Mouse (Mus musculus) gastrocnemius, adult 8-10 months (tissue): ENCODE measurements at regions not wholly inside any gene's neighbourhood (a gene's known extent, or its start where the extent isn't known, plus 50 kb on each side); places are given as distances from the start of the nearest gene placed in this dataset.

ENCODE experiments used
- DNase-seq, 2 experiments: peaks; one replicate each; pipeline ENCODE4 v3.0.0; 2022; ENCODE audit warnings: low spot score in 2 of 2

GRCm38 (mm10) chr2:74463407-74463806, 115.8 kb downstream of the Lnpk start:
- no peak for DNase-seq

- DNase-seq = peak in 1 of 2 experiments; percentile 38
These were observed 117.9 kb downstream of the Lnpk start for GRCm38 (mm10) chr2:74461211-74461844.

- DNase-seq = peak in 1 of 2 experiments; percentile 48
These were observed 124.8 kb downstream of the Lnpk start for GRCm38 (mm10) chr2:74454431-74454830.

DNA sequence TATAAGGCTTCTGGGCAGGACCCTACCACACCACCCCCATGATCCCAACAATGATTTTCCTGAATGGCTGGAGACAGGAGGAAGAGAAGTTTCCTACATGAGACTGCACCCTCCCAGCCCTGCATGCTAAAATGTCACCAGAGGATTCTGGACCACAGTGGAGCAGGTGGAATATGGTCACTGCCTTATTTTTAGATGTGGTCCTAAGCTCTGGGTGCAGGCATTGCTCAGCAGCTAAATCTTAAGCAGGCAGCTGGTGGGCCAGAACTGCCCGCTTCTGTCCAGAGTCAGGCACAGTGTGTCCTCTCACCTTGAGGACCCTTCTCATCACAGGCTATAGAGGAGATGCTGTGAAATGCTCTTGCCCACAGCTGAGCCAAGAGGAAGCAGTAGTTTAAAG, 126.6 kb downstream of the Lnpk start:
- no peak for DNase-seq

DNA sequence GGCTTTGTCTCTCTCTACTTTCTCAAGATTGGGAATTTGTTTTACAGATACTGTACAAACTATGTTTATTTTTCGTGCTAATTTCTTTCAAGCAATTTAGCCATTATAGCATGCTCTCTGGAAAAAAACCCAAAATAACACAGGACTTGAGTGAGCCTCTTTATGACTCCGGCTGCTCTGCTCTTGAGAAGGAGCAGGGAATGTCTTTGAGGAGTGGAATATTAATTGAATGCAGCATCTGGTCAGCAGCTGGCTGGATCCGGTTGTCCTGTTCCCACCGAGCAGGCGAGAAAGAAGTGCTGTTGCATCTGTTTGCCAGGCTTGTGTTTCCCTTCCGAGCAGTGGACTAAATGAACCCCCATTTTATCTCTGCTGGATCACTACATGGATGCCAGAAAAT, 127.7 kb downstream of the Lnpk start:
- DNase-seq = no peak

DNA sequence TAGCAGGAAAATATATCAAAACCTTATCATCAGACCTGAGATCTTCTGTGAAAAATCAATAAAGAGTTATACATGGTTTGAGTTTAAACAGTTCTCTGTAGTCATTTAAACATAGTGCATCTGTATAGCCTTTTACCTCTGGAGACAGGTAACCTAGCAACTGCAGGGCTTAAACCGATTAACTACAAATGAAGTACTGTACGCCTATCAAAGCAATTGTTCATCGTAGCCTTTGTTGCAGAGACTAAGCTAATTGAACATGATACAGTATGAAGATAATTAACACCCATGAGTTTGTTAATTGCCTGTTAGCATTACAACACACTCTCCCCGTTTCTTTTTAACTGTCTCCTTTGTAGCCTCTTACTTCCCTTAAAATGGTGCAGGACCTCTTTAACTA, 128.2 kb downstream of the Lnpk start:
- no peak for DNase-seq

GRCm38 (mm10) chr2:74450064-74450765, 129.0 kb downstream of the Lnpk start:
- DNase-seq = no peak

DNA sequence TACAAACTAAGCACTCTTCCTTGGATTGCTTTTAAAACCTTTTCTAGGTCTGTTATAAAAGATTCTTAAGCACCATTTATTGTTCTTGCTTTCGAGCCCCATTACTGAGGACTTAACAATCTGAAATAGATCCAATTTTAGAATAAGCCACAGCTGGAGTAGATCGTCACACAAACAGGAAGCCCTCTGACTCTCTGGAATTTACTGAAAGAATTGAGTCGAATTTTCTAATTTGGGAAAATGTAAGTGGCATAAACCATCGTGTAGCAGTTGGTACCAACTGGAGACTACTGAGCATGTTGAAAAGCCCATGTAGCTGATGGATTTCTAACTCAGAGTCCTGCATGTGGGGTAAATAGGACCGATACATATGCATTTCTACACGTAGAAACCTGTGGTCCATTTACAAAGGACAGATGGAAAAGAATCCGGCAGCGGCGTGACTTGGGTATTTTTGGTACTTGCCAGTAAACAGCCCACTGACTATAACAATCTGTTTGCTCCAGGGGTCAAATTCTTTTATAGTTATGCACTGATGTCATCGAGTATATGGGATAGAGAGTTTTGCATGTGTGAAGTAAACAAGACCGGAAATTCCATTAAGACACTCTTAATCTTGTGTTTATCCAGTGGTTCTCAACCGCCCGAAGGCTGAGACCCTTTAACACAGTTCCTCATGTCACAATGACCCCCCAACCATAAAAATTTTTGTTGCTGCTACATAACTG, 143.9 kb downstream of the Lnpk start:
- no peak for DNase-seq

- no peak for DNase-seq
These were observed 152.5 kb downstream of the Lnpk start for GRCm38 (mm10) chr2:74426746-74427145.

DNA sequence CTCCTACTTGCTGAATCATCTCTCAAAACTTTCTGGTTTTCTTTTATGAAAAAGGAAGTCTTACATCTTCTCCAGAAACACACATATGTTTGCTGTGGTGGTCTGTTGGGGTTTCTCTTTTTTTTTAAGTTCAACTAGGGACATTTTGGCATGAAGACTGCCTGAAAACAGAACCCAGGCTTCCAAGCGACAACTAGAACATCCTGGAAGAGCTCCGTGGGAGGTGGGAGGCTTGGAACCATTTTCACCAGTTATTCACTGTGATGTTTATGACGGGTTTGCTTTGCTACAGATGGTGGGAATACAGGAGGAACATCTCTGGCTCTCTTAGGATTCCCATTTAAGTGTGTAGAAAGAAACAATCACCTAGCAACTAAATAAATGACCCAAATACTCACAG, 154.5 kb downstream of the Lnpk start:
- no peak for DNase-seq

- DNase-seq = no peak
These were observed 163.1 kb downstream of the Lnpk start for GRCm38 (mm10) chr2:74416097-74416496.

DNA sequence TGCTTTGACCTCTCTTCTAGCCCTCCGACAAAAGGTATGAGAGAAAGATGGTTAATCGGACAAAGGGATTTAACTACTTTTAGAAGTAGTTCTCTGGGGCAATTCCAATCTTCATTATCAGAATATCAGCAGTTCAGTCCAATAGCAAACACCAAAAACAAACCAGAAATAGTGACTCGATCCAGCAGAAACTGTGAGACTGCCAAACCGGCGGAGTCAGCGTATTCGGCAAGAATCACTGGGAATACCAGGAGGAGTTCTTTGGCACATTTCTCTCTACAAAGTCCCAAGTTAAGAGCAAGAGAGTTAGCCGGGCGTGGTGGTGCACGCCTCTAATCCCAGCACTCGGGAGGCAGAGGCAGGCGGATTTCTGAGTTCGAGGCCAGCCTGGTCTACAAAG, 164.5 kb downstream of the Lnpk start:
- DNase-seq = no peak

- peak; percentile 45 to 77 for DNase-seq
These were observed 169.3 kb downstream of the Lnpk start for GRCm38 (mm10) chr2:74409856-74410404.

DNA sequence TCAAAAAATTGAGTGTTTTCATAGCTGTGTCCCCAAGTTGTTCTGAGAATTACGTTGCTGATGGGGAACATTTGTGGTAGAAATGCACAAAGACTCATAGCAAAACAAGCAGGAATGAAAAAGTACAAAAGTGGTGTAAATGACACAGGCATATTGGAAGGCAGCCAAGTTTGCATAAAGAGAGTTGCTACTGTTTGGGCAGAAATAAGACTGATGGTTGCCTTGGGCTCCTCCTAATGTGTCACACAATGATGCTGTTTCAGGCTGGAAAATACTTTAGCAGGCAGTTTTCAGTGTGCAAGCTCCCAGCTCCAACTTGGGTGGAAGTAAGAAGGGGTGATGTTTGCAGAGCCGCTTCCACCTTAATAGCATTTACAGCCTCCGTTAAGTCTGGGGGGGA, 174.7 kb downstream of the Lnpk start:
- DNase-seq = no peak

GRCm38 (mm10) chr2:74391064-74391463, 188.2 kb downstream of the Lnpk start:
- no peak for DNase-seq

DNA sequence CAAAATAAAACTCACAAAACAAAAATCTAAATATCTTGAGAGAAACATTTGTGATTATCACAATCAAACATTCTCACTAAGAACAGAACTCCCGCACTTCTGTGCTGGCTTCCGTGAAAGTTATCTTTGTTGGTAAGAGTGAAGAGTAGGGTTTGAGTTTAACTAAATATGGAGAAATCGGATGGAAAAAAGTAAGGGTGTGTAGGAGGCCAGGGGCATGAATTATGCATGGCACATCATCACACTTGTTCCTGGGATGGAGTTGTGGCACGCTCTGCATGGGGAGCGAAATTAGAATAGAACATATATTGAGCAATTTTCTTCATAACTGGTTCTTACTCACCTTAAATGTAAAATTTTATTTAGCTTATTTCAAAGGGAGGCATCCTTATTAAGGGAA, 191.2 kb downstream of the Lnpk start:
- no peak for DNase-seq

DNA sequence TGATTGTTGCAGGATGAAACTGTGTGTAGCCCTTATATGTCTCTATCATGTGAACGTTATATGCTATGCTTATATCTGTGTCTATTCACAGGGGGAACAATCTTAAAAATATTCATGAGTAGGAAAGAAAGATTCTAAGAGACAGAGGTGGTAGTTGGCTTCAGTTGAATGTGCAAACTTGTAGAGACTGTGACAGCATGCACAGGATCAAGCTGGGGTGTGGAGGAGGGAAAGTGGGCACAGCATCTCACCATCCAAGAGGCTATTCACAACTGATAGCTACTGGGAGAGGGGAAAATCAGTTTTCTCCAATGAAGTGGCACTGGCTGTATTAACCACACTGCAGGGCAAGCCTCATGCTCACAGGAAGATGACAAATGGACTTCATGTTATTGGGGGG, 194.3 kb downstream of the Lnpk start:
- DNase-seq = no peak

DNA sequence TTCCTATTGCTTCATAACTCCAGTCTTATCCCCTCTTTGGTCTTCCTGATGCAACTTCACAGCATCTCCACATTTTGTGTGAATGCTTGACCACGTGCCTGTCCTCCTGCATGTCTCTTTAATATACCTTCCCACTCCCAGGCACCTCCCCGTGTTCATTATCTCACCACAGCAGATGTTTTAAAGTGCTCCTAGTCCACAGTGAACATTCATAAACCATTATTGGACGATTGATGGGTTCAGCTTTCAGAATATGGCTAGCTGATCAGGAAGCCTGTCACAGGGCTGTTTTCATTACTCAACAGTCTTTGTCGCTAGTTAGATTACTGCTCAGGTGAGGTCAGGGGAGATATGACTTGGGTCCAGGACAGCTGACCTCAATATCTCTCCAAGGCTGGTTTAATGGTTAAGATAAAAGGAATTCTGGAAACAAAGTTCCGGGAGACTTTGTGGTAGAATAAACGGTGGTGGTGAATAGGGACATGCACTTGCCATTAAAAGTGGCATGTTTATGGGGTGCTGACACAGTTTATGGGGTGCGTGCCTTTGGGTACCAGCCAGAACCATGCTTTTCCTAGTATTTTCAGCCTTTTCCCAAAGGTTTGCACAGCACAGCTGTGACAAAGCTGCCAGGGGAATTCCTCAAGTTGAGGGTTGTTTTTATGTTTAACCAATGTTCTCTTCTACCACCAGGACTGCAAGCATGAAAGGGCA, 198.5 kb downstream of the Lnpk start:
- no peak for DNase-seq

GRCm38 (mm10) chr2:74378709-74379108, 200.5 kb downstream of the Lnpk start:
- no peak for DNase-seq

- no peak for DNase-seq
These were observed 205.3 kb downstream of the Lnpk start for GRCm38 (mm10) chr2:74373938-74374337.

DNA sequence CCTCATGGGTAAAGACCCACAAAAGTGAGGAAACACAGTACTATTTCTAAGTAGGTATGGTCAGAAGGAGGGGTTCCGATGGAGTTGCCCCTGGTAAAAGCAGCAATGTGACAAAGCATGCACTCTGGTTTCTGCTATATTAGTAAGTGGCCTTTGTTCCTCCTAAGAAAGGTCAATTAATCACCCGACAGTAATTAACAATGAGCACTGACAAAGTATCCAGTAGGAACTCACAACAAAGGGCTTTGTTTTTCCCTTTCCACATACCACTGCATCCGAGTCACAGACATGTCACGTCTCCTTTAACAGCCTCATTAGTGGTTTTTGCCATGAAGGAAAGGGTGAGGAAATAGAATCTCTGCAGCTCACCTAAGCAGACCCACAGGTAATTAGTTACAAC, 206.2 kb downstream of the Lnpk start:
- DNase-seq = no peak

GRCm38 (mm10) chr2:74363255-74363654, 216.0 kb downstream of the Lnpk start:
- DNase-seq = peak in 1 of 2 experiments; percentile 15
